Mouse (Mus musculus): Measurements from ENCODE around the gene Birc6. TPM values are rescaled to one million over a fixed set of nuclear protein-coding genes. Genes with fewer than 3 reads are reported as not detected.

Birc6 gene
- 10 to 100 TPM; 50.1 to 60.1 TPM for total RNA-seq (2021)
- long read RNA-seq, experiment 1, partial matches to known transcripts: 2 of 4 reads
- long read RNA-seq, experiment 1, other reads (novel, unspliced or antisense): 2 of 4 reads
- long read RNA-seq, experiment 2, partial matches to known transcripts: 1 of 1 reads
- long read RNA-seq, experiment 2, other reads (novel, unspliced or antisense): 0 of 1 reads

- intact Hi-C loops (cut with DNase I): loop anchor here (2.0 to 5.0 kb wide), 2 partner anchors 15 to 36 kb away; no protein-coding TSS in a partner anchor
Measured at GRCm38 (mm10) chr17:74527729-74528607, at the start of gene Birc6. Birc6 (plus strand) TSS chr17:74528295.

GRCm38 (mm10) chr17:74480361-74481069 is 47.6 kb upstream of the Birc6 start:
- intact Hi-C loops (cut with DNase I): no loop called here
- no peak for DNase-seq

More at GRCm38 (mm10) chr17:74527729-74528607, at the start of gene Birc6:
- DNase-seq: peak; percentile 100

DNA sequence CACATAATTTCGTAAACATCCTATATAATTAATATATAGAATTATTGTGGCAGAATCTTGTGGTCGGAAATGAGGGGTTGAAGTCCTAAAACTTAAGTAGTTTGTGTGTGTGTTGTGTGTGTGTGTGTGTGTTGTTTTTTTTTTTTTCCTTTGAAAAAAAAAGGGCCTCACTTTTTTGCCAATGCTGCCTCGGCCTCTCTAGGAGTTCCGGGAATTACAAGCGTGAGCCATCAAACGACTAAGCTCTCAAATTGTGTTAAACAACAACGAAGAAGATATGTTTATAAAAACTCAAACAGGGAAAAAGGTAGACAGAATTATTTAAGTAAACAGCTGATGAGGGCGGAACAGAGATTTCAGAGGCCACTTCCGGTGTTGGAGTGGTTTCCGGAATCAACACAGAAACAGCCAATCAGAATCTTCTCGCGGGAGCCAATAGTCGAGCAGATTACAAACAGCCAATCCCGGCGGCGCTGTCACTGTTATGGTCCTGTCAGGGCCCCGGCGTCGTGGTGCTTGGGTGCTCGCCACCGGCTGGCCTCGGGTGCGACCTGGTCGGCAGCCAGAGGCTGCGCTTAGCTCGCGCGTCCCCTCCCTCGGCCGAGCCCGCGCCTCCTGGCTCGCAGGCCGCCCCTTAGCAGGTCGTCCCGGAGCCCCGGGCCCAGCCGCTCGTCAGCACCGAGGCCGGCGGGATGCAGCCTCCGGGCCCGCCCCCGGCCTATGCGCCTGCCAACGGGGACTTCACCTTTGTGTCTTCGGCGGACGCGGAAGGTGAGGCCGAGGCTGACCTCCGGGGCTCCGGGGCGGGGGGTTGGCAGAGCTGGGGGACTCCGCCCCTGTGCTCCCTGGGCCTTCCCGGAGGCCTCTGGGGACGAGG is 38.8 kb upstream of the Birc6 start, which contains the start of gene Yipf4:
Gene Yipf4, plus strand, starts transcription at position 470 of the 877 bp plus-strand sequence.
- intact Hi-C loops (cut with DNase I): no loop called here

GRCm38 (mm10) chr17:74489901-74490220 is 38.2 kb upstream of the Birc6 start:
- DNase-seq: no peak
- intact Hi-C loops (cut with DNase I): loop anchor here (5.0 kb wide), 1 partner anchor 37 kb away; the partner anchor contains the start of gene Birc6

More for the DNA sequence above, 38.8 kb upstream of the Birc6 start, which contains the start of gene Yipf4:
- DNase-seq: peak; percentile 92 to 99

- intact Hi-C loops (cut with DNase I): loop anchor here (5.0 kb wide), 1 partner anchor 36 kb away; the partner anchor contains the start of gene Birc6
- DNase-seq: no peak
Measured at GRCm38 (mm10) chr17:74491565-74491964, 36.5 kb upstream of the Birc6 start.

DNA sequence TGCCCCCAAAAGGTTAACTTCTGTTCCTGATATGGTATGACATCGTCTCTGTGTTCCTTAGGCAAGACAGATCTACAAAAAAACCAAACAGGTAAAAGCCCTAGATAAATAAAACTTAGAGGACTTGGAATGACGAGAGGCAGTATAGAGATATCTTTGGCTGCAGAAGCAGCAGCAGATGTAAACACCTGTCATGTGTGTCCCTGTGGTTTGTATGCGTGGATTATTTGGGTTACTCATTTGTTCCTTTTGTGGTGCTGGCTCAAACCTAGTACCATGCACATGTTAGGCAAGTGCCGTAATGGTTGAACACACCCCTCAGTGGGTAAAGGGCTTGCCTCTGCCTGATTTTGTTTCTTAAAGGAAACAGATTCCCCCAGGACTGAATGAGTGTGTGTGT is 27.9 kb upstream of the Birc6 start:
- no peak for DNase-seq
- intact Hi-C loops (cut with DNase I): no loop called here

- DNase-seq: no peak
- intact Hi-C loops (cut with DNase I): no loop called here
Measured at GRCm38 (mm10) chr17:74501085-74501484, 27.0 kb upstream of the Birc6 start.

DNA sequence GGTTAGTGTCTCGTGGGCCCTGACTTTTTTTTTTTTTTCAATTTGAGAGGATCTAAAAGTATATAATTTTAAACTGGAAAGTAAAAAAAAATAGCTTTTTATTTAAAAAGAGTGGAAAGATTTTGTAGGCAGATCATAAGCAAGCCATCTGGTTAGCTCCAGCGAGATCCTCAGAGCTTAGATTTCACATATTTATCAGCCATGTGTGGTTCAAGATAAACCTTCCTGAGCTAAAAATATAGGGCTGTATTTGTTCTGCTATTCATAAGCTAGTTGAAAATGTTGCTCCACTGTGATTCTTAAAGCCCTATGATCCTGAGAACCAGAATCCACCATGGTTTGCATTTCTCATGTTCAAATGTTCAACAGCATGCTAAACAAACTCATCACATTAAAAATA is 20.2 kb upstream of the Birc6 start:
- DNase-seq: no peak
- intact Hi-C loops (cut with DNase I): no loop called here

- no peak for DNase-seq
- intact Hi-C loops (cut with DNase I): no loop called here
Measured at GRCm38 (mm10) chr17:74508600-74508999, 19.5 kb upstream of the Birc6 start.

- DNase-seq: no peak
- intact Hi-C loops (cut with DNase I): no loop called here
Measured at GRCm38 (mm10) chr17:74512308-74512707, 15.8 kb upstream of the Birc6 start.

DNA sequence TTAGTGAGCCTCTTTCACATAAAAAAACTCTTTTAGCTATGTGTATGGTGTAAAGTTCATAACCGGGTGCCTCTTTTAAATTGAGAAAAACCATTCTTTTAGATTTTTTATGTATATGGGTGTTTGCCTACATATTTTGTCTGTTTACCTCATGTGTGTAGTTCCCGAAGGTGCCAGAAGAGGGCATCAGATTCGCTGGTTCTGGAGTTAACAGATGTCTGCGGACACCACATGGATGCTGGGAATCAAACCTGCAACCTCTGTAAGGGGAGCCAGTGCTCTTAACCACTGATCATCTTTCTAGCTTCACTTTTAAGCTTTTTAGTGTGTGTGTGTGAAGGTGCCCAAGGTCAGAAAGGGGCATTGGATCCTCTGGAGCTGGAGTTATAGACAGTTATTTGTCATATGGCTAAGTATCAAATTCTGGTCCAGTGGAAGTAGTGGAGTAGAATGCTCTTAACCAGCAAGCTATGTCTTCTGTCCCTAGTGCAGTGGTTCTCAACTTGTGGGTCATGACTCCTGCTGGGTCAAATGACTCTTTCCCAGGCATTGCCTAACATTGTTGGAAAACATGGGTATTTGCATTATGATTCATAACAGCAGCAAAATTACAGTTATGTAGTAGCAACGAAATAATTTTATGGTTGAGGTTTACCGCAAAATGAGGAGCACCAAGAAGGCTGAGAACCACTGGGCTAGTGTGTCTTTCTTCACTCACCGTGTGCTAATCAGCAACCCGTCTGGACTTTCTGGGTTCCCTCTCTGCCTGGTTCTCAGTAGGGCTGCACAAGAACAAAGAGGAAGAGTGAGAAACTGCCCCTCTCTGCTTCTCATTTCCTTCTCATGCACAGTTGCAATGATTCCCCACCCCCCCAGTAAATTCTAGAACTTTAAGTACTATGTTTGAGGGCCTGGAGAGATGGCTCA is 5.0 kb upstream of the Birc6 start:
- no peak for DNase-seq
- intact Hi-C loops (cut with DNase I): no loop called here

GRCm38 (mm10) chr17:74526117-74526516 is 2.0 kb upstream of the Birc6 start:
- no peak for DNase-seq
- intact Hi-C loops (cut with DNase I): loop anchor here (5.0 kb wide), 1 partner anchor 34 kb away; no protein-coding TSS in a partner anchor

- intact Hi-C loops (cut with DNase I): loop anchor here (5.0 kb wide), 1 partner anchor 35 kb away; no protein-coding TSS in a partner anchor
- no peak for DNase-seq
Measured at GRCm38 (mm10) chr17:74526806-74527653, 1.1 kb upstream of the Birc6 start.

- peak in 1 of 2 experiments; percentile 7 for DNase-seq
- intact Hi-C loops (cut with DNase I): loop anchor here (2.0 to 5.0 kb wide), 2 partner anchors 14 to 37 kb away; no protein-coding TSS in a partner anchor
Measured at GRCm38 (mm10) chr17:74528648-74529532, 795 bp downstream of the Birc6 start.

- intact Hi-C loops (cut with DNase I): loop anchor here (2.0 to 5.0 kb wide), 2 partner anchors 13 to 37 kb away; no protein-coding TSS in a partner anchor
- DNase-seq: no peak
Measured at GRCm38 (mm10) chr17:74529533-74529824, 1.4 kb downstream of the Birc6 start.

- intact Hi-C loops (cut with DNase I): no loop called here
- DNase-seq: no peak
Measured at GRCm38 (mm10) chr17:74534971-74535370, 6.9 kb downstream of the Birc6 start.

DNA sequence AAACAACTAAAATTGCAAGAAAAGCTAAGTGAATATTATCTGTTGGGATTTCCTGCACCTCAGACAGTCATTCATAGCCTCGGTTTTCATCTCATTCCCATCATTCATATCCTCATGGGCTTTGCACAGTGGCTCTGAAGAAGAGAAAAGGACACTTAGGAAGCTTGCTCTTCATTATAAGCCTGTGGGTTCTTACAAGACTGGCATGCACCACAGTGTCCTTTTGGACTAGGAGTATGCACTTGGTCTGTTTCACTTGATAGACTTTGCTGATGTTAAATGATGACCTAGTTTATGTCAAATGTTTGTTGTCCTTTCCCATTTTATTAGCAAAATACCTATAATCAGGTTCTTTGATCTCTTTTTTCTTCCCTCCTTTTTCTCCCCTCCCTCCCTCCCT is 9.4 kb downstream of the Birc6 start:
- DNase-seq: no peak
- intact Hi-C loops (cut with DNase I): no loop called here
